Mouse (Mus musculus) liver, adult 2 months (tissue): ENCODE results near the gene Pde4d.

Experiments used
- CTCF ChIP-seq: fragments of 200-500 bp; IDR thresholded peaks from 2 replicates; pipeline ENCODE4 v1.5.1; 2011; ENCODE audit warnings: low read depth, low read length, control low read depth
- POLR2A ChIP-seq: fragments of 200-500 bp; IDR thresholded peaks from 2 replicates; pipeline ENCODE4 v1.6.1; 2011; ENCODE audit warnings: low read length, control low read depth; ENCODE audit not compliant: insufficient read depth; ENCODE audit errors: extremely low read depth

GRCm38 (mm10) chr13:109906342-109906888, 1456.7 kb downstream of the Pde4d start:
- no peak for TF ChIP-seq CTCF
- no peak for TF ChIP-seq POLR2A
